Comparison of ENCODE assay signal across 18 mouse cellular contexts in genomic region chr7:58772048-58772690, GRCm38 (mm10).
DNase-seq lines count a peak whose midpoint lies in the region; ATAC-seq and TF ChIP-seq lines count a peak whose summit lies in the region.
"Had no signal": no experiment of that assay in that cellular context is flagged by ENCODE, and none has a peak within 500 bp of the region (broad histone marks: within the 10 kb centered on the region; RNA-seq: fewer than 3 reads in every experiment).

No protein-coding gene starts in this region.

- no peaks in the 10 kb centered on the region for H3K27me3 ChIP-seq in lung, embryonic 15.5 days
- H3K27me3 ChIP-seq in stomach, postnatal 0 days (ENCODE audit: control insufficient read depth, insufficient read depth, low read length), result no peaks in the 10 kb centered on the region
- H3K27me3 ChIP-seq in hindbrain, embryonic 14.5 days (ENCODE audit: control insufficient read depth, insufficient read depth, low read length), result no peaks in the 10 kb centered on the region
- H3K27me3 ChIP-seq: embryonic facial prominence, embryonic 12.5 days; limb, embryonic 15.5 days; neural tube, embryonic 12.5 days had no signal

- ATAC-seq in lung, embryonic 15.5 days (ENCODE audit: borderline replicate concordance, extremely low read depth, low FRiP score, low TSS enrichment), result peak; percentile 52; the same call in 1 of the 2 replicates
- peak; percentile 72; the same call in 1 of the 2 replicates for ATAC-seq in stomach, postnatal 0 days (ENCODE audit: low FRiP score, low TSS enrichment)
- no peak for ATAC-seq in hindbrain, embryonic 14.5 days (ENCODE audit: low FRiP score)
- ATAC-seq: hindbrain, postnatal 0 days had no signal

- intact Hi-C loops in gastrocnemius, adult 2 months (cut with DNase I), result loop anchor here (5.0 kb wide), 1 partner anchor 70 kb away; no protein-coding TSS in a partner anchor

- H3K9me3 ChIP-seq in lung, embryonic 15.5 days, result no peaks in the 10 kb centered on the region
- H3K9me3 ChIP-seq in stomach, postnatal 0 days (ENCODE audit: control insufficient read depth, low read length), result no peaks in the 10 kb centered on the region
- no peaks in the 10 kb centered on the region for H3K9me3 ChIP-seq in hindbrain, embryonic 14.5 days (ENCODE audit: control insufficient read depth, low read length)
- H3K9me3 ChIP-seq: embryonic facial prominence, embryonic 12.5 days; limb, embryonic 15.5 days; megakaryocyte, embryonic 14.5 days; neural tube, embryonic 12.5 days had no signal

- DNase-seq in gastrocnemius, adult 2 months, result peak; percentile 62
- no peak for DNase-seq in gastrocnemius, postnatal 10 days
- DNase-seq in testis, postnatal 14 days (ENCODE audit: low spot score), result peak; percentile 18
- no peak for DNase-seq in testis, postnatal 10 days (ENCODE audit: low spot score)
- DNase-seq in stomach, postnatal 0 days (ENCODE audit: low spot score), result no peak
- DNase-seq in cerebellum, postnatal 25 days, result no peak
- no peak for DNase-seq in hindbrain, embryonic 14.5 days (ENCODE audit: low spot score)
- DNase-seq: cerebellum, adult 11-12 months; kidney, adult 11 months; kidney, postnatal 14 days; right cerebral cortex, postnatal 14 days; thymus, postnatal 36 days had no signal

- 73% methylated on average over 6 of the region's 6 CpGs for WGBS in lung, embryonic 15.5 days
- WGBS in stomach, postnatal 0 days, result 66% methylated on average over 6 of the region's 6 CpGs
- WGBS in hindbrain, embryonic 14.5 days, result 89% methylated on average over 6 of the region's 6 CpGs

- TF ChIP-seq CTCF in gastrocnemius, adult 2 months (IDR thresholded peaks at IDR 0.05), result no peak
- TF ChIP-seq CTCF in stomach, postnatal 0 days (IDR thresholded peaks at IDR 0.05; ENCODE audit: low read depth), result no peak

- no peak overlapping the region for H3K4me3 ChIP-seq in gastrocnemius, adult 2 months
- H3K4me3 ChIP-seq in lung, embryonic 15.5 days, result no peak overlapping the region
- H3K4me3 ChIP-seq in stomach, postnatal 0 days (ENCODE audit: low read depth, low read length), result no peak overlapping the region
- H3K4me3 ChIP-seq in hindbrain, embryonic 14.5 days (replicated peaks; ENCODE audit: low read length), result no peak overlapping the region
- H3K4me3 ChIP-seq: embryonic facial prominence, embryonic 12.5 days; limb, embryonic 15.5 days; megakaryocyte, embryonic 14.5 days; neural tube, embryonic 12.5 days had no signal

- no peak for TF ChIP-seq EP300 in stomach, postnatal 0 days (optimal IDR thresholded peaks at IDR 0.05)

- no peaks in the 10 kb centered on the region for H3K4me1 ChIP-seq in lung, embryonic 15.5 days
- H3K4me1 ChIP-seq in stomach, postnatal 0 days (replicated peaks; ENCODE audit: control insufficient read depth, insufficient read depth), result no peaks in the 10 kb centered on the region
- no peaks in the 10 kb centered on the region for H3K4me1 ChIP-seq in hindbrain, embryonic 14.5 days (replicated peaks; ENCODE audit: control insufficient read depth, insufficient read depth, low read length)
- H3K4me1 ChIP-seq: embryonic facial prominence, embryonic 12.5 days; limb, embryonic 15.5 days; megakaryocyte, embryonic 14.5 days; neural tube, embryonic 12.5 days had no signal

- H3K9ac ChIP-seq in lung, embryonic 15.5 days, result no peak overlapping the region
- no peak overlapping the region for H3K9ac ChIP-seq in stomach, postnatal 0 days (ENCODE audit: low read length)
- no peak overlapping the region for H3K9ac ChIP-seq in hindbrain, embryonic 14.5 days
- H3K9ac ChIP-seq: embryonic facial prominence, embryonic 12.5 days; limb, embryonic 15.5 days; neural tube, embryonic 12.5 days had no signal

- peak overlapping the region; percentile 81 for H3K27ac ChIP-seq in gastrocnemius, adult 2 months
- H3K27ac ChIP-seq in lung, embryonic 15.5 days, result 0 out of 2 replicates have a peak overlapping the region, but pooled peaks have one; percentile 2
- peak overlapping the region; percentile 8; the same call in 1 of the 2 replicates for H3K27ac ChIP-seq in stomach, postnatal 0 days (replicated peaks)
- no peak overlapping the region for H3K27ac ChIP-seq in hindbrain, embryonic 14.5 days
- H3K27ac ChIP-seq: embryonic facial prominence, embryonic 12.5 days; hindbrain, postnatal 0 days; limb, embryonic 15.5 days; neural tube, embryonic 12.5 days had no signal

- no peak overlapping the region for H3K4me2 ChIP-seq in lung, embryonic 15.5 days
- H3K4me2 ChIP-seq in stomach, postnatal 0 days (replicated peaks; ENCODE audit: low read depth), result no peak overlapping the region
- no peak overlapping the region for H3K4me2 ChIP-seq in hindbrain, embryonic 14.5 days (replicated peaks)
- H3K4me2 ChIP-seq: embryonic facial prominence, embryonic 12.5 days; limb, embryonic 15.5 days; neural tube, embryonic 12.5 days had no signal

- H3K36me3 ChIP-seq in lung, embryonic 15.5 days, result no peaks in the 10 kb centered on the region
- no peaks in the 10 kb centered on the region for H3K36me3 ChIP-seq in stomach, postnatal 0 days (ENCODE audit: control insufficient read depth, insufficient read depth, low read length)
- H3K36me3 ChIP-seq in hindbrain, embryonic 14.5 days (replicated peaks; ENCODE audit: control insufficient read depth, insufficient read depth), result no peaks in the 10 kb centered on the region
- H3K36me3 ChIP-seq: embryonic facial prominence, embryonic 12.5 days; limb, embryonic 15.5 days; neural tube, embryonic 12.5 days had no signal

Comparison
In these comparisons a context has a peak if more than half of its experiments do, and no peak if none do; other contexts are left out.
1. DNase-seq: peak in gastrocnemius, adult 2 months (single experiment) and testis, postnatal 14 days (single experiment); none in gastrocnemius, postnatal 10 days (single experiment), testis, postnatal 10 days (single experiment), stomach, postnatal 0 days (single experiment), cerebellum, postnatal 25 days (0 of 2) and hindbrain, embryonic 14.5 days (single experiment).